Mouse (Mus musculus) MEL (cell line): ENCODE measurements around the gene Itih3. TPM values are rescaled to one million over a fixed set of nuclear protein-coding genes. Genes with fewer than 3 reads are reported as not detected.
A peak's percentile ranks its signal among the peaks of the same experiment; 100 is the strongest.

Experiments
- DNase-seq: peaks from one replicate; pipeline ENCODE4 v3.0.0; 2011; ENCODE audit warnings: low read depth, low spot score
- H3K27ac ChIP-seq: 2 replicates; pipeline ENCODE4 v1.5.1; 2012; ENCODE audit warnings: low read depth, mild to moderate bottlenecking, control low read depth, low read length, moderate library complexity; ENCODE audit not compliant: control insufficient read depth
- H3K27me3 ChIP-seq, 2 experiments: fragments of 150-350 bp in 1 of 2; sonication (generic) in 1 of 2; 2 replicates each; pipeline ENCODE4 v1.6.1; 2012; ENCODE audit warnings: low read length in 2 of 2, mild to moderate bottlenecking in 2 of 2, improper control_type of control experiment in 1 of 2, moderate library complexity in 1 of 2; ENCODE audit not compliant: insufficient read depth in 2 of 2, control insufficient read depth in 1 of 2
- H3K36me3 ChIP-seq, 2 experiments: 2 replicates each; pipeline ENCODE4 v1.6.1; 2012 to 2014; ENCODE audit warnings: low read length in 2 of 2, improper control_type of control experiment in 1 of 2, inconsistent platforms in 1 of 2, mild to moderate bottlenecking in 1 of 2; ENCODE audit not compliant: insufficient read depth in 2 of 2, control insufficient read depth in 1 of 2
- H3K4me1 ChIP-seq, 2 experiments: fragments of 150-350 bp in 1 of 2; sonication (generic) in 1 of 2; 2 replicates each; pipeline ENCODE4 v1.6.1; 2012; ENCODE audit warnings: low read length in 2 of 2, improper control_type of control experiment in 1 of 2, mild to moderate bottlenecking in 1 of 2; ENCODE audit not compliant: insufficient read depth in 2 of 2, control insufficient read depth in 1 of 2
- H3K4me3 ChIP-seq, 2 experiments: fragments of 150-350 bp in 1 of 2; sonication (generic) in 1 of 2; 2 replicates each; pipeline ENCODE4 v1.5.1; 2012; ENCODE audit warnings: low read depth in 2 of 2, low read length in 2 of 2, mild to moderate bottlenecking in 2 of 2, moderate library complexity in 2 of 2, control low read depth in 1 of 2, improper control_type of control experiment in 1 of 2; ENCODE audit not compliant: control insufficient read depth in 1 of 2, insufficient read depth in 1 of 2
- H3K79me2 ChIP-seq: 2 replicates; pipeline ENCODE4 v1.6.1; 2012; ENCODE audit warnings: mild to moderate bottlenecking, low read length, moderate library complexity; ENCODE audit not compliant: control insufficient read depth, poor library complexity, insufficient read depth
- H3K9ac ChIP-seq: 2 replicates; pipeline ENCODE4 v1.6.1; 2012; ENCODE audit warnings: low read depth, mild to moderate bottlenecking, control low read depth, low read length, moderate library complexity; ENCODE audit not compliant: control insufficient read depth, poor library complexity, severe bottlenecking
- H3K9me3 ChIP-seq: fragments of 150-350 bp; sonication (generic); replicated peaks from 2 replicates; pipeline ENCODE4 v1.6.1; 2012; ENCODE audit warnings: mild to moderate bottlenecking, low read length, improper control_type of control experiment, moderate library complexity; ENCODE audit not compliant: insufficient read depth
- BHLHE40 ChIP-seq: IDR thresholded peaks from 2 replicates; pipeline ENCODE4 v1.6.1; 2012; ENCODE audit warnings: low read depth, mild to moderate bottlenecking, inconsistent platforms, low read length, improper control_type of control experiment, borderline replicate concordance
- CHD1 ChIP-seq: IDR thresholded peaks from 2 replicates; pipeline ENCODE4 v1.6.1; 2012; ENCODE audit warnings: low read depth, mild to moderate bottlenecking, inconsistent platforms, low read length, improper control_type of control experiment
- CTCF ChIP-seq, 3 experiments: IDR thresholded peaks in 2 of 3; conservative IDR thresholded peaks in 1 of 3; 2 replicates each; pipeline ENCODE4 v1.5.1; 2011 to 2012; ENCODE audit warnings: low read length in 3 of 3, low read depth in 2 of 3, mild to moderate bottlenecking in 2 of 3, improper control_type of control experiment in 1 of 3, inconsistent platforms in 1 of 3, mixed read lengths in 1 of 3, moderate library complexity in 1 of 3; ENCODE audit not compliant: control insufficient read depth in 1 of 3, insufficient read depth in 1 of 3, poor library complexity in 1 of 3, severe bottlenecking in 1 of 3
- ELF1 ChIP-seq: IDR thresholded peaks from 2 replicates; pipeline ENCODE4 v1.6.1; 2014; ENCODE audit warnings: low read depth, mild to moderate bottlenecking, inconsistent platforms, low read length, improper control_type of control experiment, moderate library complexity
- MAX ChIP-seq: IDR thresholded peaks from 2 replicates; pipeline ENCODE4 v1.6.1; 2011; ENCODE audit warnings: low read length, improper control_type of control experiment
- MAZ ChIP-seq: IDR thresholded peaks from 2 replicates; pipeline ENCODE4 v1.6.1; 2012; ENCODE audit warnings: low read depth, mild to moderate bottlenecking, inconsistent platforms, low read length, improper control_type of control experiment
- MYC ChIP-seq: IDR thresholded peaks from 2 replicates; pipeline ENCODE4 v1.6.1; 2011; ENCODE audit warnings: low read depth, mild to moderate bottlenecking, low read length, improper control_type of control experiment, moderate library complexity
- NELFE ChIP-seq: IDR thresholded peaks from 2 replicates; pipeline ENCODE4 v1.6.1; 2011; ENCODE audit warnings: low read depth, low read length, improper control_type of control experiment
- RAD21 ChIP-seq: IDR thresholded peaks from 2 replicates; pipeline ENCODE4 v1.6.1; 2011; ENCODE audit warnings: mild to moderate bottlenecking, low read depth, low read length, improper control_type of control experiment
- SMC3 ChIP-seq: IDR thresholded peaks from 2 replicates; pipeline ENCODE4 v1.6.1; 2011; ENCODE audit warnings: low read depth, low read length, improper control_type of control experiment
- TCF12 ChIP-seq: IDR thresholded peaks from 2 replicates; pipeline ENCODE4 v1.6.1; 2014; ENCODE audit warnings: low read depth, mild to moderate bottlenecking, inconsistent platforms, low read length, improper control_type of control experiment, moderate library complexity
- UBTF ChIP-seq: IDR thresholded peaks from 2 replicates; pipeline ENCODE4 v1.6.1; 2012; ENCODE audit warnings: low read depth, mild to moderate bottlenecking, inconsistent platforms, low read length, improper control_type of control experiment, moderate library complexity, borderline replicate concordance; ENCODE audit not compliant: insufficient read depth
- ZC3H11A ChIP-seq: IDR thresholded peaks from 2 replicates; pipeline ENCODE4 v1.6.1; 2012; ENCODE audit warnings: low read depth, mild to moderate bottlenecking, inconsistent platforms, low read length, improper control_type of control experiment
- ZMIZ1 ChIP-seq: IDR thresholded peaks from 2 replicates; pipeline ENCODE4 v1.6.1; 2012; ENCODE audit warnings: low read depth, mild to moderate bottlenecking, inconsistent platforms, low read length, improper control_type of control experiment, moderate library complexity
- polyA plus RNA-seq, 2 experiments: library from polyadenylated mRNA; stranded (reverse) in 1 of 2; unstranded in 1 of 2; fragments of >175 nt in 1 of 2; fragments of >200 nt in 1 of 2; gene quantifications; 2 replicates each; pipeline versions ENCODE4 v1.2.1 to v1.2.4; 2012; ENCODE audit warnings: low replicate concordance in 2 of 2, low read depth in 1 of 2; ENCODE audit not compliant: insufficient read length in 2 of 2, insufficient read depth in 1 of 2, missing spikeins in 1 of 2
- total RNA-seq: library from RNA; depleted of rRNA; stranded (reverse); fragments of 300-350 nt; gene quantifications from 2 replicates; pipeline ENCODE4 v1.2.3, GENCODE M21; 2012

Itih3 gene
- total and polyA plus RNA-seq, 3 experiments: not detected

DNA sequence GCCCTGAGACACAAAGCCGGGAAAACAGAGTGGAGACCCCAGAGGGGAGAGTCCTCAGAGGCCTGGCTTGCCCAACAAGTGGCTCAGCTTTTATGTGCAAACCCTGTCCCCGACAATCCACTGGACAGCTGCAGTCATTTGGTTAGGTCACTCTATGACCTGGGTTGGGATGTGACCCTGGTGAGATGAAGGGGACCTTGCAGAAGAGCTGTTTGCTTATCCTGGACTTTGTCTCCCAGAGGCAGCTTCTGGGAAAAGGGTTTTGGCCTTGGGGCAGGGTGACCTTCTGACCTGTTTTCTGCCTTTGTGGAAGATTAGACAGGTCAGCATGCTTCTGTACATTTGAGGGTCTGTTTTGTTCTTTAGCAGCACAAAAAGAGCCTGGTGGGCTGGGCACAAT is 21.2 kb upstream of the Itih3 start:
- no peak for TF ChIP-seq TCF12
- TF ChIP-seq ZC3H11A: no peak
- no peak for TF ChIP-seq CTCF (IDR thresholded peaks at IDR 0.05 in 2 of 3, conservative IDR thresholded peaks at IDR 0.05 in 1 of 3; ENCODE audit: control insufficient read depth in 1 of 3, insufficient read depth in 1 of 3, low read depth in 2 of 3, low read length in 3 of 3, poor library complexity in 1 of 3, severe bottlenecking in 1 of 3)
- no peak for TF ChIP-seq MYC
- TF ChIP-seq ELF1: no peak
- TF ChIP-seq BHLHE40: no peak
- no peak overlapping the region for H3K27ac ChIP-seq

DNA sequence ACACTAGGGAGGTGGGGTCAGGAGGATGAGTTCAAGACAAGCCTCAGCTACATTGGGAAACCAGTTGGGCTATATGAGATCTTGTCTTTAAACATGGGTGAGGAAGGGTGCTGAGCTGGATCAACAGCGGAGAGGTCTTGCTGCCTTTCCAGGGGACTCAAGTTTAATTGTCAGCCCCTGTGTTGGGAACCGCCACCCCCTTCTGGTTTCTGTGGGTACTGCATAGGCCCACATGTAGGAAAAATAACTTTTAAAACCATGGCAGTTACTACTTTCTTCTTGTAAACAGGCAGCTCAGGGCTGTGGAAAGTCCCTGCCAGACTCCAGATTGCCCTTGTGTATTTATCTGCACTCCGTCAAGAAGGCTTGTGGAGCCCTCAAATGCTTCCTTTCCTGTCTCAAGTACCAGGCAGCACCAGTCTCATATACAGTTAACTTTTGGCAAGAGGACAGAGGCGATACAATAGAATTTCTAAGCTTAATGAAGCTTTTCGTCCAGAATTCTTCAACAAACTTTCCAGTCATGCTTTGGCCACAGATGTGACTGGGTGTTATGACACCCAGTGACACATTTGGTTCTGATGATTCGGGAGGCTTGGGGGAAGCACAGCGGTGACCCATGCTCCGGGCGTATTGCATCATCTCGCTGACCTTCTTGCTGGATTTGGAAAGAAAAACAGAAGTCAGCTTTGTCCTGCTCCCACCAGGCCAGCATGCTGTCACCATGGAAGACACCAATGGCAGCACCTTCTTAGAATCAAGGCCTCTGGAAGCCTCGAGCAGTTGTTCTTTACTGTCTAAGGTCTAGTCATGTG is 20.5 kb upstream of the Itih3 start:
- Histone ChIP-seq H3K9ac (peak overlapping the region; percentile 33; the same call in 1 of the 2 replicates), H3K9me3 (no peaks in the 10 kb centered on the region), H3K27ac (no peak overlapping the region), H3K4me3 (no peak overlapping the region), H3K79me2 (no peaks in the 10 kb centered on the region), H3K4me1 (0 out of 4 replicates have a peak, but pooled peaks cover 0 to 3% of the 10 kb centered on the region in 2 experiments), H3K36me3 (no peaks in the 10 kb centered on the region), H3K27me3 (peaks cover 0 to 4% of the 10 kb centered on the region in 2 experiments; a peak in 1 of 4 replicates)
- peak; percentile 77 for DNase-seq
- TF ChIP-seq RAD21 (peak; percentile 74), MAZ (no peak), ZMIZ1 (no peak), ZC3H11A (peak; percentile 25; the same call in 1 of the 2 replicates), SMC3 (peak; percentile 62), CHD1 (no peak), NELFE (no peak), UBTF (no peak), CTCF (IDR thresholded peaks at IDR 0.05 in 2 of 3, conservative IDR thresholded peaks at IDR 0.05 in 1 of 3; ENCODE audit: control insufficient read depth in 1 of 3, insufficient read depth in 1 of 3, low read depth in 2 of 3, low read length in 3 of 3, poor library complexity in 1 of 3, severe bottlenecking in 1 of 3) (peak; percentile 70 to 90 (median 75)), MAX (no peak)

More for the DNA sequence above, 21.2 kb upstream of the Itih3 start:
- Histone ChIP-seq H3K36me3 (no peaks in the 10 kb centered on the region), H3K79me2 (no peaks in the 10 kb centered on the region), H3K27me3 (0 out of 4 replicates have a peak, but pooled peaks cover 0 to 3% of the 10 kb centered on the region in 2 experiments), H3K9me3 (no peaks in the 10 kb centered on the region), H3K9ac (no peak overlapping the region), H3K4me3 (no peak overlapping the region), H3K4me1 (0 out of 4 replicates have a peak, but pooled peaks cover 0 to 3% of the 10 kb centered on the region in 2 experiments)
- DNase-seq: no peak
